Mouse (Mus musculus) splenic B cell, adult 2 months (primary cell): ENCODE measurements around the gene Col25a1.

ENCODE experiments used
- DNase-seq: peaks from one replicate; pipeline ENCODE4 v3.0.0-alpha.2; 2011; ENCODE audit warnings: low read depth, low spot score
- H3K27me3 ChIP-seq: 2 replicates; pipeline ENCODE4 v1.6.1; 2012; ENCODE audit warnings: mild to moderate bottlenecking, low read length, moderate library complexity, mixed read lengths; ENCODE audit not compliant: control insufficient read depth, poor library complexity, insufficient read depth, severe bottlenecking
- H3K36me3 ChIP-seq: 2 replicates; pipeline ENCODE4 v1.6.1; 2012; ENCODE audit warnings: mild to moderate bottlenecking, low read length, moderate library complexity, mixed read lengths; ENCODE audit not compliant: control insufficient read depth, poor library complexity, insufficient read depth, severe bottlenecking

The Col25a1 gene

DNA sequence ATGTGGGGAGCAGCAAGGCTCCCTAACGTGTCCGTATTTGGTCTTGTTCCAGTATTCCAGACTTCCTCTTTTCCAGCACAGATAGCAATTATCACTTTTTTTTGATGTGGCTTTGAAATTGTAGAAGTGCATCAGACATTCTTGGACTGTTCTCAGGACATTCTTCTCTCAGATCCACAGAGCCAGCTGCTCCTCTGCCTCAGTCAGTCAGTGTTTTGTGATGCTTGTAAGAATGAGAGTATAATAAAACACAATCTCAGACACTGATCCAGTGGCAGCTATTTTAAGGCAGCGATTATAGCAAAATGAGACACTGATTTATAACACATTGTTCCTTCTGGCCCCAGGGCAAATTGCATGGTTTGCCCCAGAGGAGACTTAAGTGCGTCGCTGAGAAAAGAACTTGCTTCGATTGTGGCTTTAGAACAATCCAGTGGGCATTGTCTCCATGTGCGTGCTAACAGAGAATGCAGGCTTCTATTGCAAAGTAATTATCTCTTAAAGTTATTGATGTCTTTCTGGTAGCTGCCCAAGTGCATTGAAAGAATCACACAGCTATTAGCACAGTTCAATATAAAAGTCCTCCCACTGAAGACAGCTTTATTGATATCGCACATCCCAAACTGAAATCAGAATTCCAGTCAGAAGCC, 111.5 kb downstream of the Col25a1 start:
- no peak for DNase-seq
- H3K36me3 ChIP-seq = no peaks in the 10 kb centered on the region

GRCm38 (mm10) chr3:130252355-130252754, 121.1 kb downstream of the Col25a1 start:
- Histone ChIP-seq H3K27me3 (no peaks in the 10 kb centered on the region), H3K36me3 (no peaks in the 10 kb centered on the region)
- no peak for DNase-seq

More for the DNA sequence above, 111.5 kb downstream of the Col25a1 start:
- H3K27me3 ChIP-seq = no peaks in the 10 kb centered on the region

DNA sequence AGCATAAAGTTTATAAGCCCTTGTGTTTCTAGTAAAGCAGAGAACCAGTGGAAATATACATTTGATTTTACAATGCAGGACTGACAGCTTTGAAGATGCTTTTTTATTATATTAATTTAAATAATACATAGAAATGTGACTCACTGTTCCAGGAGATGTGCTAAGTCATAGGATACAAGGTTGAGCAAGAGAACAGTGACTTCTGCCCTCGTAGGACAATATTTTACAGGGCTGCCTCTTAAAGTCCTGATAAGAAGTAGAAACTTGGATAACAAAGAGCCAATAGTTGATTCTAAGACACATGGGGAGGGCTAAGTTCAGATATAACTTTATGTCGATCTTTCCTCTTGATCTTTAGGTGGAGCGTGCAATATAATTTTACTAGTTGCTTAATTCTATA, 124.8 kb downstream of the Col25a1 start:
- no peaks in the 10 kb centered on the region for H3K36me3 ChIP-seq
- DNase-seq = no peak
- H3K27me3 ChIP-seq = no peaks in the 10 kb centered on the region

DNA sequence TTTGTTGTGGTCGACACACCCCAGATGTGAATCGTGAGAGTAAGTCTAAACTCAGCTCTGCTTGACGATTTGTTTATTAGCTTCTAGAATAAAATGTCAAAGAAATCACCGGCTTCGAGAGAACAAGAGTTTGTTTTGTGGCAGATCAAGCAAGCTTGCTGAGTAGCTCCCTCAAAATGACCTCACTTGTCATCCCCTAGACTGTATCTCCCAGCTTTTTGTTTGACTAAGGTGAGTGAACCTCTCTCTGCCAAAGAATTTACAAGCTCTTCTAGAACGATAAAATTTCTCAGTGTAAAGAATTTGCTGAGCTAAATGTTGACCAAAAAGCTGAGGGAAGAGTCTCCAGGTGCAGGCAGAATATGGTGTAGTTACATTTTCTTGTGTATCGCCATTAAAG, 125.3 kb downstream of the Col25a1 start:
- Histone ChIP-seq H3K27me3 (no peaks in the 10 kb centered on the region), H3K36me3 (no peaks in the 10 kb centered on the region)
- DNase-seq = no peak

DNA sequence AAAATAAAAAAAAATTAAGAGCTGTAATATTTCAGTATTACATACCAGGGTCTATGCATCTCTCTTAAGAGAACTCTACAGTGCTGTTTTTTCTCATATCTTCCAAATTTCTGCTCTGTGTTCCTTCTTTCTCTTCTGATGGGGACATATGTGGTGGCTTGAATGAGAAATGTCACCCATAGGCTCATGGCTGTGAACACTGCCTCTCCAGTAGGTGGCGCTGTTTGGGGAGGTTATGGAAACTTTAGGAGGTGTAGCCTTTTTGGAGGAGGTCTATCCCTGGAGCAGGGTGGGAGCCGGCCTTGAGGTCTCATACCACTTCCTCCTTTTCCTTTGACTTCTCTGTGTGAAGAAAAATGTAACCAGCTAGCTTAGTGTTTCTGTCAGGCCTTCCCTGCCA, 128.4 kb downstream of the Col25a1 start:
- H3K27me3 ChIP-seq = no peaks in the 10 kb centered on the region
- no peak for DNase-seq
- H3K36me3 ChIP-seq = no peaks in the 10 kb centered on the region

DNA sequence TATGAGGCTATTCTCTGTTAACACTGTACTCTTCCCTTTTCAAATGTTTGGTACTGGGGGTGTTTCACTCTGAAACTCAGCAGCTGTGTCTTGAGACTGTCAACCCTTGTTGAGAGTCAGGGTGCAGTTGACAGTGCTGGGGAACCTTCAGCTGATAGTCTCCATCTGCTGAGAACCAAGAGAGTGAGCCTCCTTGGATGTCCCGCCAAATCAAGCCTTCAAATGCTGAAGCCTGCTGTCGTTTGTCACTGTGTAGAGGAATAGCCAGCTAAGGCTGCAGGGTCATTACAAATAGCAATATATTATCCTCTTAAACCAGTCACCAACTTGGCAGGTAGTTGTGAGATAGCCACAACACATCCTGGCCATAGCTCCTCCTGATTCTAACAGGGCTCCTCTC, 129.0 kb downstream of the Col25a1 start:
- H3K27me3 ChIP-seq = no peaks in the 10 kb centered on the region
- no peaks in the 10 kb centered on the region for H3K36me3 ChIP-seq
- no peak for DNase-seq

DNA sequence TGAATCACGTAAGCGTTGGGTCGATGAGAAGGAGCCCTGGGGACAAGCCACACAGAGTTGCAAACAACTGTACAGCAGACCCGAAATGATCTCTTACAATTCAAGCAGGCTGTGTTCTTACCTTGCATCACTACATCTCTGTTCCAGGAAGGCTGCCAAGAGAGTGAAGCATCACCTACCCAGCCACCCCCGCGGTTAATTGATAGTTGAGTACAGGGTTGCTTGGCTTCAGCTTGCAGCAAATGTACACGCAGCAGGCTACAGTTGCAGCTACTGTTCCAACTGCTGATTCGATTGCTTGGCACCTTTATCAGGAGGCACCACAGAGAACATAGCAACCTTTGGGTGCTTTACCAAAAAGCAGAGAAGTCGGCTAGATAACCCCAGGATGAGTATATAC, 133.8 kb downstream of the Col25a1 start:
- H3K36me3 ChIP-seq = no peaks in the 10 kb centered on the region
- H3K27me3 ChIP-seq = no peaks in the 10 kb centered on the region
- no peak for DNase-seq

- no peak for DNase-seq
- H3K36me3 ChIP-seq = no peaks in the 10 kb centered on the region
- no peaks in the 10 kb centered on the region for H3K27me3 ChIP-seq
Observed at GRCm38 (mm10) chr3:130270509-130270908, 139.2 kb downstream of the Col25a1 start.

- Histone ChIP-seq H3K36me3 (no peaks in the 10 kb centered on the region), H3K27me3 (no peaks in the 10 kb centered on the region)
- DNase-seq = no peak
Observed at GRCm38 (mm10) chr3:130273949-130274348, 142.6 kb downstream of the Col25a1 start.

- no peak for DNase-seq
- no peaks in the 10 kb centered on the region for H3K27me3 ChIP-seq
- H3K36me3 ChIP-seq = no peaks in the 10 kb centered on the region
Observed at GRCm38 (mm10) chr3:130278298-130279050, 147.2 kb downstream of the Col25a1 start.

DNA sequence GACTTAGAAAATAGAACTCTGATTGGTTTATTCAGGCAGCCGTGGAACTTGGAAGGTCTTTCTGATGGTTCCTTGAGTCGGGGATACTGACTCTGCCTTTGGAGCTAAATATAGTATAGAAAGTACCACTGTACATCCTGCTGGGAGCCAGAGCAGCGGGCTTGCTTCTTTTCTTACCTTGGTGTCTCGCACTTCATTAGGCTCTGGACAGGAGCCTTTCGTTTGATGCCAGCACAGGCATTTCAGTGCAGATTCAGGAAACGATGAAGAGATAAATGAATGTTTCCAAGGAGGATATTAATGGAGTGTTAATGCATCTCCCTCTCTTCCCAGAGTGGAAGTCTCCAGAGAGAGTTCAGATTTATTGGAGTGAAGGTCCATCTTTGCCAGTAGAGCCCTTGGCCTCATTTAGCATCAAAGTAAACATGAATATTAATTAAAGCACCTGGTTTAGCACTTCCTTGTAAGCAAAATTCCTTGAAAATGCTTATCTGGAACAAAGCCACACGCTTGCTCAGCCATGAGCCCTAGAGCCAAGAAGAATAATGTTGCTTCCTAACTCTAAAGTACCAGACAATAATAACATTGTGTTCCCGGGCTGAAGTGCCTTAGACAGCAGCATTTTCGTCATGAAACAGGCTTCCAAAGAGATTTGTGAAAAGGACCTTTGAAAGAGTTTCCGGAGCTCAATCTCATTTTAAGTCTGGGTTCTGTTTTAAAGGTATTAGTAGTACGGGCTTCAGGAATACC, 151.9 kb downstream of the Col25a1 start:
- DNase-seq = no peak
- Histone ChIP-seq H3K36me3 (no peaks in the 10 kb centered on the region), H3K27me3 (no peaks in the 10 kb centered on the region)

DNA sequence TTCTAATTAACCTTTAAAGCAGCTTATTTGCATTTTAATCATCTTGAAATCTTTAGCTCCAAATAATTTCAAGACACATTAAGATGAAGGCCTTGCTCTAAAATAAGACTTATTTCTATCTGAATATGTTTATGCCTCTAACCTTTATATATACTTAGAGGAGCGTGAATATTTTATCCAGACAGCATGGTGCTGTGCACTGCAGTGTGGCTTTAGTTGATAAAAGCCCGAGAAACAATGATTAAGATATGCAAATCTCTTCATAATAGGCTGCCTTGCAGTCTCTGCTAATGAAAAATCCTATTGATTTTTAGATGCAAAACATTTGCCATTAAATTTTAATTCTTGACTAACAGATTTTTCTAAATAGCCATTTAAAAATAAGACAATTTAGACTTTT, 156.8 kb downstream of the Col25a1 start:
- Histone ChIP-seq H3K27me3 (no peaks in the 10 kb centered on the region), H3K36me3 (no peaks in the 10 kb centered on the region)
- no peak for DNase-seq

GRCm38 (mm10) chr3:130288756-130289155, 157.5 kb downstream of the Col25a1 start:
- no peak for DNase-seq

GRCm38 (mm10) chr3:130289220-130289619, 157.9 kb downstream of the Col25a1 start:
- DNase-seq = no peak
- no peaks in the 10 kb centered on the region for H3K27me3 ChIP-seq
- H3K36me3 ChIP-seq = no peaks in the 10 kb centered on the region

More at GRCm38 (mm10) chr3:130288756-130289155, 157.5 kb downstream of the Col25a1 start:
- no peaks in the 10 kb centered on the region for H3K36me3 ChIP-seq
- H3K27me3 ChIP-seq = no peaks in the 10 kb centered on the region

DNA sequence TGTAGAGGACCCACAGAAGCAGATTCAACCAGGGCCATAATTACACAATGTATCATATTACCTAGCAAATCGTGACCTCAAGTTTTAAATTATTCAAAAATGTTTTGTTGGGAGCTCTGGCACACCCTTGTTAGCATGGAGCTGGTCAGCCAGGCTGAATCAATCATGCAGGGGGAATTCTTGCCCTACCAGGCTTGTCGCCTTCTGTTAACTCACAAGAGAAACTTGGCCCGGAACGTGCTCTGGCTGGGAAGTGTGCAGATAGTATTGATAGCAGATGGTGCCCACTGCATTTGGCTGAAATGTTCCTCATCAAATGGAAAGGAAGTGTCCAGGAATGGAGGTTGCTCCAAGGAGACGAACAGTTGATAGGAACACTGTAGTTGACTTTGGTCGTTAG, 158.9 kb downstream of the Col25a1 start:
- no peaks in the 10 kb centered on the region for H3K27me3 ChIP-seq
- no peak for DNase-seq
- no peaks in the 10 kb centered on the region for H3K36me3 ChIP-seq
